Mouse (Mus musculus): ENCODE results near the gene Lyl1. TPM values are rescaled to one million over a fixed set of nuclear protein-coding genes. Genes with fewer than 3 reads are reported as not detected.

Lyl1 gene
- polyA plus RNA-seq, 1 experiment from 2014 or later = 22.9 TPM

GRCm38 (mm10) chr8:84743054-84743415 is 41.8 kb downstream of the Lyl1 start:
- peaks cover 67% of the 10 kb centered on the region for H3K4me1 ChIP-seq (ENCODE audit: control insufficient read depth, insufficient read depth, low read length)
- H3K27ac ChIP-seq (ENCODE audit: low read depth, low read length) = peak overlapping the region; percentile 84
- peak overlapping the region; percentile 58 for H3K9ac ChIP-seq (ENCODE audit: low read depth, low read length)
- no peaks in the 10 kb centered on the region for H3K9me3 ChIP-seq (replicated peaks; ENCODE audit: control insufficient read depth, low read length)
- H3K27me3 ChIP-seq (ENCODE audit: control insufficient read depth, insufficient read depth, low read length) = peaks cover 40% of the 10 kb centered on the region
- no peaks in the 10 kb centered on the region for H3K36me3 ChIP-seq (ENCODE audit: control insufficient read depth, insufficient read depth, low read length)
- 6% methylated on average over 10 of the region's 10 CpGs for WGBS (ENCODE audit: insufficient replicate concordance)
- ATAC-seq (replicated peaks; ENCODE audit: insufficient number of reproducible peaks, low FRiP score, low TSS enrichment) = peak; percentile 7; the same call in 1 of the 2 replicates
- peak overlapping the region; percentile 28 for H3K4me3 ChIP-seq (ENCODE audit: low read depth, low read length)
- H3K4me2 ChIP-seq = peak overlapping the region; percentile 61

- Histone ChIP-seq H3K36me3 (ENCODE audit: control insufficient read depth, insufficient read depth, low read length) (no peaks in the 10 kb centered on the region), H3K9me3 (replicated peaks; ENCODE audit: control insufficient read depth, low read length) (no peaks in the 10 kb centered on the region), H3K9ac (ENCODE audit: low read depth, low read length) (peak overlapping the region; percentile 58), H3K27me3 (ENCODE audit: control insufficient read depth, insufficient read depth, low read length) (peaks cover 38% of the 10 kb centered on the region), H3K4me1 (ENCODE audit: control insufficient read depth, insufficient read depth, low read length) (peaks cover 60% of the 10 kb centered on the region), H3K4me3 (ENCODE audit: low read depth, low read length) (peak overlapping the region; percentile 28; the same call in 1 of the 2 replicates), H3K4me2 (peak overlapping the region; percentile 61), H3K27ac (ENCODE audit: low read depth, low read length) (peak overlapping the region; percentile 84)
- ATAC-seq (replicated peaks; ENCODE audit: insufficient number of reproducible peaks, low FRiP score, low TSS enrichment) = peak; percentile 62
- WGBS (ENCODE audit: insufficient replicate concordance) = 14% methylated on average over 16 of the region's 17 CpGs
Observed at GRCm38 (mm10) chr8:84743517-84744420, 42.5 kb downstream of the Lyl1 start.

GRCm38 (mm10) chr8:84745032-84745925 is 44.0 kb downstream of the Lyl1 start:
- Histone ChIP-seq H3K4me1 (ENCODE audit: control insufficient read depth, insufficient read depth, low read length) (peaks cover 54% of the 10 kb centered on the region), H3K9me3 (replicated peaks; ENCODE audit: control insufficient read depth, low read length) (no peaks in the 10 kb centered on the region), H3K4me2 (peak overlapping the region; percentile 61), H3K9ac (ENCODE audit: low read depth, low read length) (peak overlapping the region; percentile 63), H3K36me3 (ENCODE audit: control insufficient read depth, insufficient read depth, low read length) (no peaks in the 10 kb centered on the region), H3K27ac (ENCODE audit: low read depth, low read length) (peak overlapping the region; percentile 84), H3K4me3 (ENCODE audit: low read depth, low read length) (no peak overlapping the region), H3K27me3 (ENCODE audit: control insufficient read depth, insufficient read depth, low read length) (peaks cover 47% of the 10 kb centered on the region)
- ATAC-seq (replicated peaks; ENCODE audit: insufficient number of reproducible peaks, low FRiP score, low TSS enrichment) = no peak
- WGBS (ENCODE audit: insufficient replicate concordance) = 7% methylated on average over 17 of the region's 17 CpGs

- Histone ChIP-seq H3K4me3 (ENCODE audit: low read depth, low read length) (no peak overlapping the region), H3K27me3 (ENCODE audit: control insufficient read depth, insufficient read depth, low read length) (peaks cover 42% of the 10 kb centered on the region), H3K4me1 (ENCODE audit: control insufficient read depth, insufficient read depth, low read length) (peaks cover 32% of the 10 kb centered on the region), H3K9me3 (replicated peaks; ENCODE audit: control insufficient read depth, low read length) (no peaks in the 10 kb centered on the region), H3K9ac (ENCODE audit: low read depth, low read length) (no peak overlapping the region), H3K36me3 (ENCODE audit: control insufficient read depth, insufficient read depth, low read length) (no peaks in the 10 kb centered on the region), H3K4me2 (no peak overlapping the region), H3K27ac (ENCODE audit: low read depth, low read length) (no peak overlapping the region)
- no peak for ATAC-seq (replicated peaks; ENCODE audit: insufficient number of reproducible peaks, low FRiP score, low TSS enrichment)
- 81% methylated on average over 16 of the region's 16 CpGs for WGBS (ENCODE audit: insufficient replicate concordance)
Observed at GRCm38 (mm10) chr8:84749519-84749918, 48.3 kb downstream of the Lyl1 start.

GRCm38 (mm10) chr8:84752734-84753582 is 51.7 kb downstream of the Lyl1 start:
- peak; percentile 70; the same call in 1 of the 2 replicates for ATAC-seq (replicated peaks; ENCODE audit: insufficient number of reproducible peaks, low FRiP score, low TSS enrichment)
- Histone ChIP-seq H3K9me3 (replicated peaks; ENCODE audit: control insufficient read depth, low read length) (no peaks in the 10 kb centered on the region), H3K4me2 (no peak overlapping the region), H3K9ac (ENCODE audit: low read depth, low read length) (peak overlapping the region; percentile 0; the same call in 1 of the 2 replicates), H3K27ac (ENCODE audit: low read depth, low read length) (no peak overlapping the region), H3K4me1 (ENCODE audit: control insufficient read depth, insufficient read depth, low read length) (peaks cover 17% of the 10 kb centered on the region), H3K27me3 (ENCODE audit: control insufficient read depth, insufficient read depth, low read length) (peaks cover 40% of the 10 kb centered on the region), H3K4me3 (ENCODE audit: low read depth, low read length) (no peak overlapping the region), H3K36me3 (ENCODE audit: control insufficient read depth, insufficient read depth, low read length) (no peaks in the 10 kb centered on the region)
- WGBS (ENCODE audit: insufficient replicate concordance) = 66% methylated on average over 6 of the region's 6 CpGs

Other genes starting within 250 kb of the Lyl1 start
- 52.3 and 55.9 TPM in 2 replicates for gene Ier2, start 38.6 kb upstream of the Lyl1 start, polyA plus RNA-seq (2014; fragmentation: Nextera tagmentation; extraction: Ambion mirVana)
- gene Trmt1, start 15.2 kb upstream of the Lyl1 start, polyA plus RNA-seq (2014; fragmentation: Nextera tagmentation; extraction: Ambion mirVana) = 49.7 and 51.6 TPM in 2 replicates
- gene Nacc1, start 13.6 kb upstream of the Lyl1 start, polyA plus RNA-seq (2014; fragmentation: Nextera tagmentation; extraction: Ambion mirVana) = 19.1 and 19.6 TPM in 2 replicates
- gene G430095P16Rik, start 21.6 kb downstream of the Lyl1 start, polyA plus RNA-seq (2014; fragmentation: Nextera tagmentation; extraction: Ambion mirVana) = 3.4 and 5.4 TPM in 2 replicates
- 6.1 and 7.6 TPM in 2 replicates for gene Nfix, start 98.9 kb downstream of the Lyl1 start, polyA plus RNA-seq (2014; fragmentation: Nextera tagmentation; extraction: Ambion mirVana)
- gene Dand5, start 121.4 kb downstream of the Lyl1 start, polyA plus RNA-seq (2014; fragmentation: Nextera tagmentation; extraction: Ambion mirVana) = 5.0 and 6.0 TPM in 2 replicates
- gene Gadd45gip1, start 130.1 kb downstream of the Lyl1 start, polyA plus RNA-seq (2014; fragmentation: Nextera tagmentation; extraction: Ambion mirVana) = 51.5 and 52.2 TPM in 2 replicates
- 125 and 127 TPM in 2 replicates for gene Rad23a, start 139.2 kb downstream of the Lyl1 start, polyA plus RNA-seq (2014; fragmentation: Nextera tagmentation; extraction: Ambion mirVana)
- gene Calr, start 145.5 kb downstream of the Lyl1 start, polyA plus RNA-seq (2014; fragmentation: Nextera tagmentation; extraction: Ambion mirVana) = 830 and 894 TPM in 2 replicates
- gene Farsa, start 155.5 kb downstream of the Lyl1 start, polyA plus RNA-seq (2014; fragmentation: Nextera tagmentation; extraction: Ambion mirVana) = 53.6 and 54.5 TPM in 2 replicates
- 44.2 and 49.6 TPM in 2 replicates for gene Syce2, start 170.7 kb downstream of the Lyl1 start, polyA plus RNA-seq (2014; fragmentation: Nextera tagmentation; extraction: Ambion mirVana)
- gene Gcdh, start 192.5 kb downstream of the Lyl1 start, polyA plus RNA-seq (2014; fragmentation: Nextera tagmentation; extraction: Ambion mirVana) = 36.2 and 40.4 TPM in 2 replicates
- gene Klf1, start 200.5 kb downstream of the Lyl1 start, polyA plus RNA-seq (2014; fragmentation: Nextera tagmentation; extraction: Ambion mirVana) = 48.7 and 65.0 TPM in 2 replicates
- 4.3 and 5.4 TPM in 2 replicates for gene Dnase2a, start 207.1 kb downstream of the Lyl1 start, polyA plus RNA-seq (2014; fragmentation: Nextera tagmentation; extraction: Ambion mirVana)
- 0.27 TPM in 1 of 2 replicates, not detected in the other for gene Mast1, start 235.9 kb downstream of the Lyl1 start, polyA plus RNA-seq (2014; fragmentation: Nextera tagmentation; extraction: Ambion mirVana)
- not detected in 2 replicates for gene Rtbdn, start 245.5 kb downstream of the Lyl1 start, polyA plus RNA-seq (2014; fragmentation: Nextera tagmentation; extraction: Ambion mirVana)

Data from heart, embryonic 11.5 days (tissue).